ENCODE assay signal across 9 mouse cellular contexts in genomic region chr8:3221960-3222635, GRCm38 (mm10). TPM values are rescaled to one million over a fixed set of nuclear protein-coding genes. Genes with fewer than 3 reads are reported as not detected.
DNase-seq lines count a peak whose midpoint lies in the region; ATAC-seq and TF ChIP-seq lines count a peak whose summit lies in the region.
"Had no signal": no experiment of that assay in that cellular context is flagged by ENCODE, and none has a peak within 500 bp of the region (broad histone marks: within the 10 kb centered on the region; RNA-seq: fewer than 3 reads in every experiment).

No protein-coding gene starts in this region.

- peaks cover 10% of the 10 kb centered on the region for H3K4me1 ChIP-seq in hindbrain, embryonic 12.5 days
- H3K4me1 ChIP-seq in midbrain, embryonic 11.5 days (ENCODE audit: control insufficient read depth, insufficient read depth, low read length) = peaks cover 6% of the 10 kb centered on the region; the same call in 1 of the 2 replicates

- no peaks in the 10 kb centered on the region for H3K36me3 ChIP-seq in hindbrain, embryonic 12.5 days
- no peaks in the 10 kb centered on the region for H3K36me3 ChIP-seq in midbrain, embryonic 11.5 days (ENCODE audit: control insufficient read depth, insufficient read depth, low read length)

- H3K4me3 ChIP-seq in gastrocnemius, adult 2 months = peak overlapping the region; percentile 84
- peak overlapping the region; percentile 51 for H3K4me3 ChIP-seq in hindbrain, embryonic 12.5 days
- peak overlapping the region; percentile 46 for H3K4me3 ChIP-seq in midbrain, embryonic 11.5 days (ENCODE audit: low read depth, low read length)

- intact Hi-C loops in gastrocnemius, adult 2 months (cut with DNase I) = loop anchor here (1.0 to 5.0 kb wide), 2 partner anchors 35 to 57 kb away; partner anchors contain the start of gene Insr
- intact Hi-C loops in left cerebral cortex, postnatal 25 days (cut with DNase I) = loop anchor here (1.0 kb wide), 1 partner anchor 57 kb away; the partner anchor contains the start of gene Insr

- no peak for TF ChIP-seq CTCF in gastrocnemius, adult 2 months (IDR thresholded peaks at IDR 0.05)

- H3K4me2 ChIP-seq in hindbrain, embryonic 12.5 days (replicated peaks) = peak overlapping the region; percentile 66
- H3K4me2 ChIP-seq in midbrain, embryonic 11.5 days = peak overlapping the region; percentile 69

- DNase-seq in gastrocnemius, adult 2 months = no peak
- DNase-seq in gastrocnemius, postnatal 4 days (ENCODE audit: low spot score in 2 of 2) = no peak
- peak; percentile 36 for DNase-seq in Muller cell, postnatal 12 days (ENCODE audit: inconsistent ontology term)
- DNase-seq in midbrain, embryonic 11.5 days (ENCODE audit: low spot score, missing footprints) = no peak
- no peak for DNase-seq in spleen, postnatal 36 days (ENCODE audit: low spot score in 2 of 2)
- no peak for DNase-seq in gastrocnemius, adult 8-10 months (ENCODE audit: low spot score in 2 of 2)
- no peak for DNase-seq in left cerebral cortex, postnatal 25 days (ENCODE audit: low spot score in 2 of 2)
- DNase-seq: thymus, postnatal 14 days had no signal

- peak overlapping the region; percentile 87 for H3K27ac ChIP-seq in gastrocnemius, adult 2 months
- H3K27ac ChIP-seq in hindbrain, embryonic 12.5 days = peak overlapping the region; percentile 90; the same call in 1 of the 2 replicates
- H3K27ac ChIP-seq in midbrain, embryonic 11.5 days (ENCODE audit: low read depth, low read length) = no peak overlapping the region

- H3K9me3 ChIP-seq in hindbrain, embryonic 12.5 days (replicated peaks) = no peaks in the 10 kb centered on the region
- no peaks in the 10 kb centered on the region for H3K9me3 ChIP-seq in midbrain, embryonic 11.5 days (ENCODE audit: control insufficient read depth, low read length)

- ATAC-seq in hindbrain, embryonic 12.5 days (ENCODE audit: low FRiP score) = no peak
- ATAC-seq in midbrain, embryonic 11.5 days (ENCODE audit: low FRiP score) = no peak

- 81% methylated on average over 6 of the region's 6 CpGs for WGBS in hindbrain, embryonic 12.5 days
- WGBS in midbrain, embryonic 11.5 days = 78% methylated on average over 6 of the region's 6 CpGs

- H3K27me3 ChIP-seq in hindbrain, embryonic 12.5 days = no peaks in the 10 kb centered on the region
- H3K27me3 ChIP-seq in midbrain, embryonic 11.5 days (ENCODE audit: control insufficient read depth, insufficient read depth, low read length) = no peaks in the 10 kb centered on the region

- H3K9ac ChIP-seq in hindbrain, embryonic 12.5 days = peak overlapping the region; percentile 70
- peak overlapping the region; percentile 74 for H3K9ac ChIP-seq in midbrain, embryonic 11.5 days (ENCODE audit: low read length)

RNA-seq across cellular contexts. Expression of gene Insr, which starts 57.3 kb away (rescaled TPM):
- total RNA-seq in gastrocnemius, adult 2 months (2021) = 10 to 100 TPM; 54.4 to 63.5 TPM
- 10 to 100 TPM; 71.0 to 73.6 TPM for total RNA-seq in gastrocnemius, postnatal 4 days (2021)
- 49.0 and 51.7 TPM in 2 replicates for polyA plus RNA-seq in hindbrain, embryonic 12.5 days (2016; fragmentation: Nextera tagmentation; extraction: Ambion mirVana)
- polyA plus RNA-seq in midbrain, embryonic 11.5 days (2014; fragmentation: Nextera tagmentation; extraction: Ambion mirVana) = 31.5 and 31.7 TPM in 2 replicates
- total RNA-seq in gastrocnemius, adult 8-10 months (2022) = 10 to 100 TPM; 60.4 to 66.9 (median 64.0) TPM
- 10 to 100 TPM; 43.7 to 47.7 TPM for total RNA-seq in left cerebral cortex, postnatal 25 days (2021)
